Mouse (Mus musculus) MEL (cell line): ENCODE measurements around the gene Srcin1.

Experiments
- KAT2A ChIP-seq: conservative IDR thresholded peaks from 2 replicates; pipeline ENCODE4 v1.6.1; 2012; ENCODE audit warnings: low read depth, low read length, improper control_type of control experiment, inconsistent platforms
- POLR2AphosphoS5 ChIP-seq: IDR thresholded peaks from 2 replicates; pipeline ENCODE4 v1.6.1; 2012; ENCODE audit warnings: low read depth, borderline replicate concordance, mild to moderate bottlenecking, inconsistent platforms, low read length, moderate library complexity, mixed read lengths
- USF1 ChIP-seq: IDR thresholded peaks from 2 replicates; pipeline ENCODE4 v1.6.1; 2014; ENCODE audit warnings: low read depth, mild to moderate bottlenecking, inconsistent platforms, low read length, improper control_type of control experiment, moderate library complexity

DNA sequence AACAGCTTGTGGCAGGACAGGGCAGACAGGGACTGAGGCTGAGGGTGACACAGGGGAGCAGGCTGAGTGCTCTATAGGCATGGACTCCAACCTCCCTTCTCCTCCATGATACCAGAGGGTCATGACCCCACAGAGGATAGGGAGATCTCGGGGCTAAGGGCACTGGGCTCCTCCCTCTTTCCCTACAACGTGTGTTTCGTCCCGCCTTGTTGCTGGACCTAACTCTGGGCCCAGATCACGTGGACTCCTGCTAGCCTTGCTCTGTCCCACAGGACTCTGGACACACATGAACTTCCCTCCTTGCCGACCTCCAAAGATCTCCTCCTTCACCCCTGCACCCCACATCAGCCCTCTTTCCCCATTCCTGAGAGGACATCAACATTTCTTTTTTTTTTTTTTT, 20.8 kb downstream of the Srcin1 start:
- TF ChIP-seq POLR2AphosphoS5 (no peak), KAT2A (no peak), USF1 (no peak)
